Mouse (Mus musculus) heart, embryonic 14.5 days (tissue): ENCODE measurements at regions not wholly inside any gene's neighbourhood (a gene's known extent, or its start where the extent isn't known, plus 50 kb on each side); places are given as distances from the start of the nearest gene placed in this dataset.

ENCODE experiments used
- ATAC-seq: fragments of 200-750 bp; cut with Nextera tagmentation; 2 replicates; pipeline ENCODE4 v1.8.0; 2017; ENCODE audit warnings: low read depth, moderate TSS enrichment; ENCODE audit not compliant: insufficient number of reproducible peaks, insufficient read depth, low FRiP score
- H3K27ac ChIP-seq, 2 experiments: fragments of 200-500 bp in 1 of 2; fragments of 300-500 bp in 1 of 2; sonication (generic) in 1 of 2; replicated peaks in 1 of 2; 2 replicates each; pipeline ENCODE4 v1.5.1; 2012 to 2014; ENCODE audit warnings: low read depth in 2 of 2, low read length in 2 of 2, control low read depth in 1 of 2, mild to moderate bottlenecking in 1 of 2, mixed read lengths in 1 of 2; ENCODE audit not compliant: control insufficient read depth in 1 of 2, insufficient read depth in 1 of 2
- H3K27me3 ChIP-seq: fragments of 300-500 bp; sonication (generic); 2 replicates; pipeline ENCODE4 v1.6.1; 2014; ENCODE audit warnings: mild to moderate bottlenecking, low read length, control low read depth; ENCODE audit not compliant: control insufficient read depth, insufficient read depth
- H3K36me3 ChIP-seq: fragments of 300-500 bp; sonication (generic); 2 replicates; pipeline ENCODE4 v1.6.1; 2014; ENCODE audit warnings: mild to moderate bottlenecking, control low read depth, low read length, mixed read lengths; ENCODE audit not compliant: control insufficient read depth, insufficient read depth
- H3K4me1 ChIP-seq, 2 experiments: fragments of 200-500 bp in 1 of 2; fragments of 300-500 bp in 1 of 2; sonication (generic) in 1 of 2; 2 replicates each; pipeline ENCODE4 v1.6.1; 2012 to 2014; ENCODE audit warnings: low read length in 2 of 2, control low read depth in 1 of 2, mixed read lengths in 1 of 2; ENCODE audit not compliant: control insufficient read depth in 2 of 2, insufficient read depth in 2 of 2
- H3K4me2 ChIP-seq: fragments of 300-500 bp; sonication (generic); 2 replicates; pipeline ENCODE4 v1.6.1; 2014; ENCODE audit warnings: mild to moderate bottlenecking, low read length
- H3K4me3 ChIP-seq, 2 experiments: fragments of 200-500 bp in 1 of 2; fragments of 300-500 bp in 1 of 2; sonication (generic) in 1 of 2; 2 replicates each; pipeline ENCODE4 v1.5.1; 2012 to 2014; ENCODE audit warnings: low read length in 2 of 2, mild to moderate bottlenecking in 2 of 2, control low read depth in 1 of 2, low read depth in 1 of 2, moderate library complexity in 1 of 2; ENCODE audit not compliant: control insufficient read depth in 1 of 2, insufficient read depth in 1 of 2
- H3K9ac ChIP-seq: fragments of 300-500 bp; sonication (generic); 2 replicates; pipeline ENCODE4 v1.6.1; 2014; ENCODE audit warnings: mild to moderate bottlenecking, low read length
- H3K9me3 ChIP-seq: fragments of 300-500 bp; sonication (generic); 2 replicates; pipeline ENCODE4 v1.6.1; 2016; ENCODE audit warnings: low read length, control low read depth; ENCODE audit not compliant: control insufficient read depth
- WGBS: fragments of 180-500 bp; shearing (Covaris S2); extraction: QIAGEN DNeasy Blood & Tissue Kit; methylation state at CpG from one replicate; pipeline ENCODE4 v1.1.7; 2014; 5-methylcytosine and 5-hydroxymethylcytosine counted together

DNA sequence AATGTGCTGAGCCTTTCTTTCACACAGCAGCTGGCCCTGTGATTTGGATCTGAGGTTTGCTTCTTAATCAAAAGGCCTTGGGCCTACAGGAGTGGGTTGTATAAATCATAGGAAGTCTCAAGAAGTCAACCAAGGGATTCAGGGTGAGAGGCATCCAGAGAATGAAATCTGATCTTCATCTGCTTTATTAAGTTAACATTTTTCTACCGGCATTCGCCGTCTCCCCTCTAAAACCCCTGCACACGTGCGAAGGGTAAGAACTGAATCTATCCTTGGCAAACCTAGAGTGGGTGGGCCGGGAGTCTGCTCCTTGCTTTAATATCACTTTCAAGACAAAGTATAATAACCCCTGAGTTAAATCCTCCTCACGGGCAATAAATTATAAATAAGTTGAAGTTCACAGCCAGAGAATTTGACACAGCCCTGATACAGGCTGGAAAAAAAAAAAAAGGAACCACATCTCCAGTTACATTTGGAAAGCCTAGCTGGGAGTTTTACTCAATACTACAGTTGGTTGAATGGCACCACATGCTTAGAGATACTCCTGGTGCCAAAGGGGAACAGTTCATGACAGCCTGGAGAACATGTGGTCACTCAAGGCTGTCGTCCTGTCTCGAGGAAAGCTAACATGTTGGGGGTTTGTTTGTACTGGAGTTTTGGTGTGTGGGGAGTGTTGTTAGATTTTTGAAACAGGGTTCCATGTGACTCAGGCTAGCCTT, 349.8 kb downstream of the Wdr11 start:
- no peak overlapping the region for H3K4me2 ChIP-seq
- H3K27me3 ChIP-seq: no peaks in the 10 kb centered on the region
- no peak overlapping the region for H3K4me3 ChIP-seq
- no peak for ATAC-seq
- H3K9me3 ChIP-seq: no peaks in the 10 kb centered on the region
- peaks cover 5 to 13% of the 10 kb centered on the region in 2 experiments; a peak in 3 of 4 replicates for H3K4me1 ChIP-seq
- H3K36me3 ChIP-seq: no peaks in the 10 kb centered on the region
- H3K27ac ChIP-seq: no peak overlapping the region
- WGBS: 81% methylated on average over 9 of the region's 9 CpGs
- H3K9ac ChIP-seq: no peak overlapping the region

GRCm38 (mm10) chr7:129948613-129949110, 357.0 kb downstream of the Wdr11 start:
- ATAC-seq: no peak
- Histone ChIP-seq H3K9ac (no peak overlapping the region), H3K27me3 (no peaks in the 10 kb centered on the region), H3K27ac (no peak overlapping the region), H3K4me3 (no peak overlapping the region), H3K9me3 (no peaks in the 10 kb centered on the region), H3K4me2 (no peak overlapping the region), H3K4me1 (peaks cover 5 to 13% of the 10 kb centered on the region in 2 experiments; a peak in 2 of 4 replicates), H3K36me3 (no peaks in the 10 kb centered on the region)
- WGBS: 79% methylated on average over 8 of the region's 8 CpGs

DNA sequence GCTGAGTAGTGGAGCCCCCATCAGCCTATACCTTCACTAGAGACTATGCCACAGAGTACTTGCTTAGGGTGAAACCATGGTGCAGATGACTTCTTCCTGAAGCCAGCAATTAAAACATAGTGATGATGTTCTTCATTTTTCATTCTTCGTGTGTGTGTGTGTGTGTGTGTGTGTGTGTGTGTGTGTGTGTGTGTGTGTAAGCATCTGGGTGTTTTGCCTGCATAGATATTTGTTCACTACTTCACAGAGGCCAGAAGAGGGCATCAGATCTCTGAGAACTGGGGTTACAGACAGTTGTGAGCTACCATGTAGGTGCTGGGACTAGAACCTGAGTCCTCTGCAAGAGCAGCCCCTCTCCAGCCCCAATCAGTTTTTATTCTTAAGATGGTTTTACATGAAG, 358.8 kb downstream of the Wdr11 start:
- no peak overlapping the region for H3K4me2 ChIP-seq
- no peak overlapping the region for H3K27ac ChIP-seq
- 89% methylated on average over 1 of the region's 1 CpGs for WGBS
- H3K9ac ChIP-seq: no peak overlapping the region
- H3K9me3 ChIP-seq: no peaks in the 10 kb centered on the region
- H3K4me3 ChIP-seq: no peak overlapping the region
- H3K36me3 ChIP-seq: no peaks in the 10 kb centered on the region
- no peaks in the 10 kb centered on the region for H3K4me1 ChIP-seq
- ATAC-seq: no peak
- H3K27me3 ChIP-seq: no peaks in the 10 kb centered on the region

- no peaks in the 10 kb centered on the region for H3K27me3 ChIP-seq
- H3K4me2 ChIP-seq: no peak overlapping the region
- 73% methylated on average over 3 of the region's 3 CpGs for WGBS
- H3K9ac ChIP-seq: no peak overlapping the region
- H3K4me3 ChIP-seq: no peak overlapping the region
- H3K36me3 ChIP-seq: no peaks in the 10 kb centered on the region
- H3K9me3 ChIP-seq: no peaks in the 10 kb centered on the region
- H3K27ac ChIP-seq: no peak overlapping the region
- no peaks in the 10 kb centered on the region for H3K4me1 ChIP-seq
- no peak for ATAC-seq
Measured at GRCm38 (mm10) chr7:129958379-129958778, 366.7 kb downstream of the Wdr11 start.

DNA sequence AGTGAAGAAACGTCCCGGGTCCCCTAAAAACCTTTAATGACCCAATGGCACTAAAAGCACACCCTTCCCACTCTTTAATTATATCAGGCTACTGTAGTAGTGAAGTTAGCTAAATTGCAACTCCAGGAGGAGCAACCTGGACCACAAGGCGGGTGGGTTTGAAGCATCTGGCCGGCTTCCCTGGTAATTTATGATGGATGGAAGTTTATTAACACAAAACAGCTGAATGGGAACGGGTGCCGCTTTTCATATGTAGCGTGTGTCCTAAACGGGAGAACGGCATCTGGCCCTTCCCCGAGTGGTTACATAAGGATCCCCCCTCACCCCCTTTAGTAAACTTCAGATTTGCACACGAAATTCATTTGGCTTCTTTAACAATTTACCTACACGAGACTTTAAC, 370.9 kb downstream of the Wdr11 start:
- no peaks in the 10 kb centered on the region for H3K27me3 ChIP-seq
- H3K9me3 ChIP-seq: no peaks in the 10 kb centered on the region
- ATAC-seq: no peak
- H3K27ac ChIP-seq: no peak overlapping the region
- 82% methylated on average over 12 of the region's 12 CpGs for WGBS
- no peaks in the 10 kb centered on the region for H3K36me3 ChIP-seq
- no peak overlapping the region for H3K9ac ChIP-seq
- H3K4me1 ChIP-seq: peaks cover 4 to 10% of the 10 kb centered on the region in 2 experiments; a peak in 2 of 4 replicates
- no peak overlapping the region for H3K4me3 ChIP-seq
- H3K4me2 ChIP-seq: no peak overlapping the region

GRCm38 (mm10) chr7:129964192-129964591, 372.5 kb downstream of the Wdr11 start:
- Histone ChIP-seq H3K27ac (no peak overlapping the region), H3K36me3 (no peaks in the 10 kb centered on the region), H3K4me2 (no peak overlapping the region), H3K27me3 (no peaks in the 10 kb centered on the region), H3K9me3 (no peaks in the 10 kb centered on the region), H3K4me3 (no peak overlapping the region), H3K4me1 (peaks cover 4 to 10% of the 10 kb centered on the region in 2 experiments; a peak in 2 of 4 replicates), H3K9ac (no peak overlapping the region)
- 11% methylated on average over 8 of the region's 8 CpGs for WGBS
- ATAC-seq: no peak

DNA sequence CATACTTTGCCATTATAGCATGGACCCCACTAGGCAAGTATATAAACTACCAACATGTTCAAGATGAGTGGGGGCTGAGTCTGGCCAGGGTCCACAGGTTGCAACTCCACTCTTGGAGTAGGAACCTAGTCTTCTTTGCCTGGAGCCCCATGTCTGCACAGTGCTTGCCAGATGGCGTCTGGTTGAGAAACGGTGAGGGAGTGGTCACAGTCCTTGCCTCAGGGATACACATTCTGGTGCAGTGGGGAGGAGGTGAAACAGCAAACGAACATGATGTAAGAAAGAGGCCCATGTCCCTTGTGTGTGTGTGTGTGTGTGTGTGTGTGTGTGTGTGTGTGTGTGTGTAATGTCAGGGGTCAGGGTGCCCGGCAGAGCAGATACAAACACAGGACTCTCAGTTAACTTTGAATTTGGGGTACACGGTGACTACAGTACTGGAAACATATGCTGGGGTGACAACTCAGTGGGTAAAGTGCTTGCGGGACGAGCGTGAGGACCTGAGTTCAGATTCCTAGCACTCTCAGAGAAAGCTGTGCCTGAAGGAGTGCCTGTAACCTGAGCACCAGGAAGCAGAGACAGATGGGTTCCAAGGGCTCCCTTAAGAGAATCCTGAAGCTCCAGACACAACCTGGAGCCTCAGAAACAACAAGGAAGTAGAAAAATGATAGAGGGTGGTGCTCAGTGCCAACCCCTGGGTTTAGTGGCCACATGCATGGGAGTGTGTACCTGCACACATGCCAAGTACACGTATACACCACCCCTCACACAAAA, 373.8 kb downstream of the Wdr11 start:
- H3K4me3 ChIP-seq: no peak overlapping the region
- 82% methylated on average over 9 of the region's 9 CpGs for WGBS
- no peaks in the 10 kb centered on the region for H3K9me3 ChIP-seq
- no peak overlapping the region for H3K9ac ChIP-seq
- H3K36me3 ChIP-seq: no peaks in the 10 kb centered on the region
- H3K4me1 ChIP-seq: peaks cover 4 to 10% of the 10 kb centered on the region in 2 experiments; a peak in 2 of 4 replicates
- H3K27ac ChIP-seq: no peak overlapping the region
- H3K4me2 ChIP-seq: no peak overlapping the region
- ATAC-seq: no peak
- H3K27me3 ChIP-seq: no peaks in the 10 kb centered on the region
